Mouse (Mus musculus) embryonic fibroblast, embryonic 13.5 days (primary cell): ENCODE measurements around the gene Agbl4. TPM values are rescaled to one million over a fixed set of nuclear protein-coding genes. Genes with fewer than 3 reads are reported as not detected.

Experiments
- H3K27ac ChIP-seq: 2 replicates; pipeline ENCODE4 v1.5.1; 2012; ENCODE audit warnings: low read length, control low read depth, inconsistent platforms; ENCODE audit not compliant: insufficient read depth
- H3K4me1 ChIP-seq: 2 replicates; pipeline ENCODE4 v1.6.1; 2011; ENCODE audit warnings: low read length; ENCODE audit not compliant: control insufficient read depth, insufficient read depth
- H3K4me3 ChIP-seq: 2 replicates; pipeline ENCODE4 v1.5.1; 2011; ENCODE audit warnings: mild to moderate bottlenecking, control low read depth, low read length; ENCODE audit not compliant: insufficient read depth
- CTCF ChIP-seq: IDR thresholded peaks from 2 replicates; pipeline ENCODE4 v1.5.1; 2011; ENCODE audit warnings: mild to moderate bottlenecking, control low read depth, low read length, moderate library complexity, borderline replicate concordance; ENCODE audit not compliant: insufficient read depth
- POLR2A ChIP-seq: IDR thresholded peaks from 2 replicates; pipeline ENCODE4 v1.6.1; 2011; ENCODE audit warnings: low read depth, mild to moderate bottlenecking, control low read depth, low read length, moderate library complexity
- polyA plus RNA-seq: library from polyadenylated mRNA; stranded (reverse); fragments of >200 nt; gene quantifications from 2 replicates; pipeline ENCODE4 v1.2.4, GENCODE M21; 2011; ENCODE audit warnings: low read depth; ENCODE audit not compliant: missing spikeins, insufficient read length

The Agbl4 gene
- polyA plus RNA-seq, 1 experiment = not detected

DNA sequence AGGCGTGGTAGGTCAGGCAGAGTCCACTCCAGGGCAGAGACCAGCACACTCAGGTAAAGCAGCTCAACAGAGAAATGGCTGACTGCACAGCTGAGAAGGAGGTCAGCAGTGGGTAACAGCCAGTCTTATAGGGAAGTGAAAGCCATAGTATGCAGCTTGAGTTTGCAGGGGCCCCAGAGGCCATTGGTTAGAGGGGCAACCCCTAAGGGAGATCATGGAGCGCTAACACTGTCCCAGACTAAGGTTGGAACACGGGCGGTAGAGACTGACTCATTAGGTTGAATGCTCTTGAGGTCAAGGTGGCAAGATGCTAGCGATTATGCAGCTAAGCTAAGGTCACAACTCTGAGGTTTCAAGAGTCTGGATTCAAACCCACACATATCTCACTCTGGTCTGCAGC is 1058.2 kb downstream of the Agbl4 start:
- Histone ChIP-seq H3K4me1 (no peaks in the 10 kb centered on the region), H3K4me3 (no peak overlapping the region), H3K27ac (no peak overlapping the region)
- TF ChIP-seq POLR2A (no peak), CTCF (no peak)

DNA sequence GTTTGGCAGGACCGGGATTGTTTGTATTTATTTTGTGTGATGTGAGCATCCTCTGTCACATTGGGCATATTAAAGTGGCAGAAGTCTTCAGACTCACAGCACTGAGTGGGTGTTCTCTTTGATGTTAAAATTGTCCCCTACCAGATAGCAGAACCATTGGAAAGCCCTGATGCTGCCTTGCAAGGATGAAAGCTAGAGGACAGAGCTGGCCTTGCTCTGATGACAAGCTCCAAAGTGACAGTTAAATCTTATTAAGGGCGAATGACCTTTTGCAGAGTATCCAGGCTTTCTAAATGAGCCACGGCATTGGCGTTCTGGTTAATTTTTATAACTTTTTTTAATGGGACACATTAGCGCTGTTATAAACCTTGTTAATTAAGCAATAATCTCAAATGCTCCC is 1060.1 kb downstream of the Agbl4 start:
- no peaks in the 10 kb centered on the region for H3K4me1 ChIP-seq
- no peak for TF ChIP-seq CTCF
- TF ChIP-seq POLR2A = no peak
- H3K27ac ChIP-seq = no peak overlapping the region
- H3K4me3 ChIP-seq = no peak overlapping the region

DNA sequence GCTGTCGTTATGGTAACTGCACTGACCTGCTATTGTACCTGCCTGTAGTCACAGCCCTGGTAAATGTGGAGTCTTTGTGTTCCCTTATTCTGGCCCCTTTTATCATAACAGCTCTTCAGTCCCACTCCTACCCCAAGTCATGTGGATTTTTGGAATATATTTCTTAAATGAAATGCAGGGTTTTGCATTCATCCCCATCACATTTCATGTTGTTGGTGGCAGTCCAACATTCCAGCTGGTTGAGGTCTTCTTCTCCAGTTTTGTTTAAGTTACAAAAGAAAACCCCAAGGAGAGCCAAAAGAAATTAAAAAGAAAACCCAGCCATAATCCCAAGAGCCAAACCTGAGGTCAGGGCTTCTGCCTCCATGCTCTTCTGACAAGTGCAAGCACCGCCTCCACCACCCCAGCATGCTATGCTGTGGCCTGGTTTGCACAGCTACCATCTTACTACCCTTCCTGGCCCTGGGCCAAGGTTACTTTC is 1069.9 kb downstream of the Agbl4 start:
- Histone ChIP-seq H3K4me3 (no peak overlapping the region), H3K4me1 (peaks cover 5% of the 10 kb centered on the region), H3K27ac (peak overlapping the region; percentile 69)
- TF ChIP-seq POLR2A (no peak), CTCF (no peak)

DNA sequence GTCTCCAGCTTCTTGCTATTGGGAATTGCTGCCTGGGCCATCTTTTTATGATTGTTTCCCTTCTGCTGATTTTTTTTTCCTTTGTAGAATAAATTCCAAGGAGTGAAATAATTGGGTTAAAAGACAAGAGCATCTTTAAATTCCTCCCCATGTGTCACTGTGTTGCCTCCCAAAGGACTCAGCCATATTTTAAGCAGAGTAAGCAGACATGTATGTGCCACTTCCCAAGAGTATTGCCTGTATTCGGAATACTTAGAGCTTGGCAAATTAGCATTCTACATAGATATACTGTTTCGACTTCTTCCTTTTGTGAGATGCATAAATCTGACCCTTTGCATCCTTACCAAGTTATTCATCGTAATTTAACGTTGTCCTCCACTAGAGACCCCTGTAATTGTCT is 1070.3 kb downstream of the Agbl4 start:
- Histone ChIP-seq H3K4me1 (peaks cover 5% of the 10 kb centered on the region), H3K4me3 (no peak overlapping the region), H3K27ac (peak overlapping the region; percentile 17)
- TF ChIP-seq CTCF (no peak), POLR2A (no peak)

DNA sequence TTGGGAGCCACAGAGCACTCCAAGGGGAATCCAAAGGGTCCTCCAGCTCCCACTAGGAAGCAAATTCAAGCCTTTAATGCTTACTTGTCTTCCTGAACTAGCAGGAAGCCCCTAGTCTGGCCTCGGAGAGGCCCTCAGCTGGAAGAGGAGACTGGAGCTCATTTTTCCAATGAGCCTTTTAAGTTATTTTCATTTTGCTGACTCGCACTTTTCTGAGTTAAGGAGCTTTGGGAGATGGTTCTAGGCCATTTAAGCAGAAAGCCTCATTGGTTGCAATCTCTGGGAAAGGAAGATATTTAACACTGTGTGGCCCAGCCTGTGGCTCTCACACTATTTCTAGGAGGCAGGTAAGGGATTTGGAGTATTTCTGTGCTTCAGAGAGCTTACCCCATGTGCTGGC is 1072.4 kb downstream of the Agbl4 start:
- no peak overlapping the region for H3K4me3 ChIP-seq
- peaks cover 5% of the 10 kb centered on the region for H3K4me1 ChIP-seq
- H3K27ac ChIP-seq = no peak overlapping the region
- TF ChIP-seq CTCF = no peak
- TF ChIP-seq POLR2A = no peak

DNA sequence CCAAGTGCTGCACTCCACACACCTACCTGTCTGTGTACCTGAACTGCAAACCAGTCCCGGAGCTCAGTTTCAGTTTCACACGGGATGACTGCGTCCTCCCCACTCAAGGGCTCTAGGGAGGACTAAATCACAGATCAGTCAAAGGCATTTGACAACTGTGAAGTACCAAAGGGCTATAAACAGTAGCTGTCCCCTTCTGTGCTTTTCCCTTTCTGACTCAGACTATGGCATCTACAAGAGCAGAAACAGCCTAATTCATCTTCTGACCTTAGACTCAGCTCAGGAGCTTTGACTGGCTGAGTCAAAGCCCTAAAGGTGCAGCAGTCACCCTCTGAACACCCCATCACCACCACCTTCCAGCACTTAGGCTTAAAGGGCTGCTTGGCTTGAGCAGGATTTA is 1074.3 kb downstream of the Agbl4 start:
- no peak overlapping the region for H3K4me3 ChIP-seq
- no peak for TF ChIP-seq POLR2A
- no peak for TF ChIP-seq CTCF
- peaks cover 6% of the 10 kb centered on the region for H3K4me1 ChIP-seq
- no peak overlapping the region for H3K27ac ChIP-seq

DNA sequence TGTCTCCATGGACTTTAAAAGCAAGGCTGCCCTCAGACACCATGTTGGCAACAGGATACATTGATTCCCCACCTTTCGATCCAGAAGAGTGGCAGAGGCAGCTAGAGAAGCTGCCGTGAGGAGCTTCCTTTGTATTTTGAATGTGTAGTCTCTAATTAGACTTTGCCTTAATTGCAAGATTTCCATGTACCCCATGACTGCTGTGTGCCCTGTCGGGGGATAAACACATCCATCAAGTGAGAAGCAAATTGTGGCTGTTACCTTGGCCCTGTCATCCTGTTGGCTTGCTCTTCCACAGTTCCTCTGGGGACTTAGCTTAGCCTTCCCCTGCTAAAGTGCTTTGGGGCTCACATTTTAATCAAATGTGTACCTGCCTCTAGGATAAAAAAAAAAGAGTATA is 1075.0 kb downstream of the Agbl4 start:
- peaks cover 6% of the 10 kb centered on the region for H3K4me1 ChIP-seq
- H3K27ac ChIP-seq = no peak overlapping the region
- H3K4me3 ChIP-seq = no peak overlapping the region
- TF ChIP-seq CTCF = no peak
- TF ChIP-seq POLR2A = no peak

DNA sequence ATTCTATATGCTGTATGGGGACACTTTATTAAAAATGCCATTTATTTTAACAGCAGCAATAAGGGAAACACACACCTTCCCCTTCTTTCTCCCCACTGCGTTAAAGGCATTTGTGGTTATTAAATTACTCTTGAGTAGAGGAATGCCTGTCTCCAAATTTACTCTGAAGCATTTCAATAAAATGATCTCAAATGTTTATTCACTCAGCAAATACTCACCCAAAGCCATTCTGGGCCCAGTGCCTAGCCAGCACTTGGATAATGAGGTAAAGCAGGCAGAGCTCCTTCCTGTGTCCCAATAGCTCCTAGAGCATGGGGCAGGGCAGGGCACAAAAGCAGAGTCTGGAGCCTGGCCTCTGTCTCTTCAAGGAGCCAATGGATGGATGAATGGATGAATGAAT is 1075.6 kb downstream of the Agbl4 start:
- no peak for TF ChIP-seq POLR2A
- no peak for TF ChIP-seq CTCF
- Histone ChIP-seq H3K27ac (no peak overlapping the region), H3K4me1 (peaks cover 6% of the 10 kb centered on the region), H3K4me3 (no peak overlapping the region)

DNA sequence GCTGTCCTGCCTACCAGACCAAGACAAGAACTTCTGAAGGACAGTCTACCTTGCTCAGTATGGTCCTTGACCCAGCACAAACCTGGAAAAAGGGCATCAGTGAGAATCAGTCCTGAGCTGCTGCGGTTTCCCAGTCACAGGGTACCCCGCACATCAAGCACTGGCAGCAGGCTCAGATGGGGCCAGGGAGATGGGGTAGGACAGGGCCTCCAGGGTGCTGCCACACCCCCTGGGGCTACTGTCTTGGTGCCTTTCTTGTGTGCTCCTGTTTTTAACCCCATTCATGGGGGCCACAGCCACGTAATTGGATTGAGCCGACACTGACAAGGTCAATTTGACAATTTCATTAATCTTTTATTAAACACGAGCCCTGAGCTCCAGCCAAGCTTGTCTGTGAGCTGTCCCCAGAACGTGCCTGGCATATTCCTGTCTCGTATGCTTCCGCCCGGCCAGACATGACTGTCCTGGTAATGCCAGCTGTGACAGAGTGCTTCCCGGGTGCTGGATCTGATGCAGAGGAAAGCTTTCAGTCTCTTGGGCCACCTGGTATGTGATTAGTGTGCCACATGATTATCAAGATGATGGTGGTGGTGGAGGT is 1078.0 kb downstream of the Agbl4 start:
- peaks cover 4% of the 10 kb centered on the region; the same call in 1 of the 2 replicates for H3K4me1 ChIP-seq
- no peak overlapping the region for H3K4me3 ChIP-seq
- TF ChIP-seq CTCF (no peak), POLR2A (no peak)
- H3K27ac ChIP-seq = no peak overlapping the region

DNA sequence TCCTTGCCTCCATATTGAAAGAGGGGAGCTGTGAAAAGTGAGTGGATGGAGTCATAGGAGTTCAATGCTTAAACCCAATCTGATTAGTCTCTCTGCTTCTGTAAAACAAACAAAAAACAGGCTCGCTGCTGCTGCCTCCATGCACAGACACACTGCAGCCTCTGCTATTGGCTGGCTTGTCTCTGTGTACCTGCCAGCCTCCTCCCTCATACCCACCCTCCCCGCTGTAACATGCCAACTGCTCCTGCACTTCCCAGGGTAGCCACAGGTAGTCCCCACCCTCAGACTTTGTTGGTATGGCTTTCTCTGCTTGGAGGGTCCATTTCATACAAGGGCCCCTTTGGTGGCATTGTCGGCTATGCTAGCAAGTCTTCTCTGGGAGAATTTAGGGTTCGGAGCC is 1080.0 kb downstream of the Agbl4 start:
- Histone ChIP-seq H3K27ac (no peak overlapping the region), H3K4me3 (no peak overlapping the region), H3K4me1 (peaks cover 4% of the 10 kb centered on the region; the same call in 1 of the 2 replicates)
- no peak for TF ChIP-seq CTCF
- TF ChIP-seq POLR2A = no peak
